Mouse (Mus musculus) liver, adult 2 months (tissue): Measurements from ENCODE around the gene Aven.

Experiments used
- CTCF ChIP-seq: fragments of 200-500 bp; IDR thresholded peaks from 2 replicates; pipeline ENCODE4 v1.5.1; 2011; ENCODE audit warnings: low read depth, low read length, control low read depth
- POLR2A ChIP-seq: fragments of 200-500 bp; IDR thresholded peaks from 2 replicates; pipeline ENCODE4 v1.6.1; 2011; ENCODE audit warnings: low read length, control low read depth; ENCODE audit not compliant: insufficient read depth; ENCODE audit errors: extremely low read depth

DNA sequence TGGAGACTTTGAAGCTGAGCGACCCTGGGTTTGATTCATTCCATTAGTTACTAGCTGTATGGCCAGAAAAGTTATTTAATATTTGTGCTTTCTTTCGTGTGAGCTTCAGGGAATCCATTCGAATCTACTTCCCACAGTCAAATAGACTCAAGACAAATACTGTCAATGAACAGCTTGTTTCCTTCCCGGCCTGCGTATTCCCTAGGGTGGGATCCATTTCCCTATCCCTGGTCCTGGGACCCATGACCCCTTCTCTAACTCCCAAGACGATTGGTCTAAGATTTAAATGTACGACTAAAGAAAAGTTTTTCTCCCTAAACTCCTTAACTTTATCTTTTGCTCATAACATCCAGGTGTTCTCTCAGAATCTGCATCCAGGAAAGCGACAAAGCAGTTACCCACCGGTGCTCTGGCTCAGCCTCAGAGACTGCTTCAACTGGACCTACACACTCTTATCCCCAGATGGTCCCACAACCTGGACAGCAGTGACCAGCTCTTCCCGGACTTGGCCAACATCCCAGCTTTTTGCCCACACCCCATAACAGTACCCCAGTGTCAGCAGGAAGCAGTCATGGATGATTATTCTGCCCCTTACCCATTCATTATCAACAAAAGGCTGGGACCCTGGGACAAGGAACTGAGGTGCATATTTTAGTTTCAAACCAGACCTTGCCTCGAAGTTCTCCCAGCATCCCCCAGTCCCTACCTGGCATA lies 2.1 kb upstream of the Aven start:
- no peak for TF ChIP-seq CTCF
- no peak for TF ChIP-seq POLR2A
